Mouse (Mus musculus): ENCODE measurements around the gene Polr2h. TPM values are rescaled to one million over a fixed set of nuclear protein-coding genes. Genes with fewer than 3 reads are reported as not detected.

The Polr2h gene
- total and polyA plus RNA-seq, 3 experiments = 9.0 to 11.8 (median 9.0) TPM

DNA sequence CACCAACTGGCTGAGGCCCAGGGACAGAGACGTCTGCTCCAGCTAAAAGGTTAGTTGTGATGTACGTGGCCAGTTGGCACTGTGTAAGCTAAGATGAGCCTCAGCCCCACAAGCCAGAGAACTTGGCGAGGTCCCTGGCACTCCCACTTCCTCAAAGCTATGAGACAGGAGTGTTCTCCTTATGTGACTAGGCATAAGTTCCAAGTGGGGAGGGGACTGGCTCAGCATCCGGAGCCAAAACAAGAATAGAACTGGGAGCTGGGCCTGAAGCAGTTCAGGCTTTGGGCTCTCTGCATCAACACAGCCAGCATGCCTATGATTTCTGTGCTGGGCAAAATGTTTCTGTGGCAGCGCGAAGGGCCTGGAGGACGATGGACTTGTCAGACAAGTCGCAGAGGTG is 22.7 kb upstream of the Polr2h start:
- TF ChIP-seq EP300 (IDR thresholded peaks at IDR 0.05; ENCODE audit: insufficient read depth, low read depth, low read length) (no peak), CTCF (IDR thresholded peaks at IDR 0.05) (no peak), POLR2A (IDR thresholded peaks at IDR 0.05; ENCODE audit: insufficient read depth, low read depth, low read length) (peak; percentile 63)
- peak; percentile 58 to 67 for DNase-seq
- Histone ChIP-seq H3K27ac (peak overlapping the region; percentile 73), H3K4me3 (peak overlapping the region; percentile 48; the same call in 1 of the 2 replicates), H3K79me2 (replicated peaks; ENCODE audit: control insufficient read depth, insufficient read depth, low read length) (no peaks in the 10 kb centered on the region), H3K4me1 (ENCODE audit: control insufficient read depth, insufficient read depth, low read length) (peaks cover 16% of the 10 kb centered on the region), H3K36me3 (ENCODE audit: control insufficient read depth, insufficient read depth, low read length) (peaks cover 4% of the 10 kb centered on the region; the same call in 1 of the 2 replicates), H3K9ac (ENCODE audit: low read depth, low read length) (peak overlapping the region; percentile 37; the same call in 1 of the 2 replicates), H3K27me3 (ENCODE audit: control insufficient read depth, insufficient read depth, low read length) (no peaks in the 10 kb centered on the region)
- intact Hi-C loops (cut with DNase I) = no loop called here
- WGBS = 14% methylated on average over 8 of the region's 8 CpGs

DNA sequence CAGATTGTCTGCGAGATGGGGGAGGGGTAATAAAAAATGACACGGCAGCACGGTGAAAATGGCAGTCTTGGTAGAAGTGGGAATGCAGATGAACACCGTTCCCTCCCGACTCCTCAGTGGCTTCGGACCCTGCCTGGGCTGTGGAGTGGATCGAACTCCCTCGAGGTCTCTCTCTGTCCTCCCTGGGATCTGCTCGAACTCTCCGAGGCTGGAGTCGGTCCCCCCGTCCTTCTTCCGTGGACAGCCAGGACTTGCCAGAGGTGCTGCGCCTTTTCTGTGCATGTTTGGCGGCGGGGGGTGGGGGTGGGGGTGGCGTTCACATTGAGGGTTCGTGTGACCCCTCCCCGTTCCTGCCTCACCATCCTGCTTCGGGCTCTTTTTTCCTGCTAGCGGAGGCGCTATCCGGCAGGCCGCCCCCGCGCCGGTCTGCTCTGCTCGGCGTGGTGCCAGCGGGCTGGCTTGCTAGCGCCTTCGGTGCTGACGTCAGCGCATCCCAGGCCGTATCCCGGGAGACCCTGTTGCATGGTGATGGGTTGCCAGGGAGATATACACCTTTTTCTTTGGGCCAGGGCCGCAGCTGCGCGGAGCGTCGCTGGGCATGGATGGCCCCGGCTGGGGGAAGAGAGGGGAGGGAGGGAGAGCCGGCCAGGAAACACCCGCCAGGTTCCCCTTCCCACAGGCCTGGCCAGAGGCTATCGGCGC is 21.7 kb upstream of the Polr2h start:
- 3% methylated on average over 46 of the region's 46 CpGs for WGBS
- Histone ChIP-seq H3K36me3 (ENCODE audit: control insufficient read depth, insufficient read depth, low read length) (peaks cover 4% of the 10 kb centered on the region; the same call in 1 of the 2 replicates), H3K4me3 (peak overlapping the region; percentile 48), H3K4me1 (ENCODE audit: control insufficient read depth, insufficient read depth, low read length) (peaks cover 16% of the 10 kb centered on the region), H3K79me2 (replicated peaks; ENCODE audit: control insufficient read depth, insufficient read depth, low read length) (no peaks in the 10 kb centered on the region), H3K27ac (peak overlapping the region; percentile 73), H3K27me3 (ENCODE audit: control insufficient read depth, insufficient read depth, low read length) (no peaks in the 10 kb centered on the region), H3K9ac (ENCODE audit: low read depth, low read length) (peak overlapping the region; percentile 61)
- intact Hi-C loops (cut with DNase I) = no loop called here
- no peak for TF ChIP-seq EP300 (IDR thresholded peaks at IDR 0.05; ENCODE audit: insufficient read depth, low read depth, low read length)
- no peak for TF ChIP-seq POLR2A (IDR thresholded peaks at IDR 0.05; ENCODE audit: insufficient read depth, low read depth, low read length)
- no peak for TF ChIP-seq CTCF (IDR thresholded peaks at IDR 0.05)
- peak; percentile 89 to 90 for DNase-seq

DNA sequence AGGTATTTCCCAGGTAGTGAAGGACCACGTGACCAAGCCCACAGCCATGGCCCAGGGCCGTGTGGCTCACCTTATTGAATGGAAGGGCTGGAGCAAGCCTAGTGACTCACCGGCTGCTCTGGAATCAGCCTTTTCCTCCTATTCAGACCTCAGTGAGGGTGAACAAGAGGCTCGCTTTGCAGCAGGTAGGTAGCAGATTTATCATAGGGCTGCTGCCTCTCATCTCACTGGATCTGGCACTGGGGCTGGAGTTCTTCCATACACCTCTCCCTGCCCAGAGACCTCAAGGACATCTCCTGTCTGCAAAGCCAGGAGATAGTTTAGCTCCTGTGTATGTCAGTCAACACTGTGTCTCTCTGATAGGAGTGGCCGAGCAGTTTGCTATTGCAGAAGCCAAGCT is 18.2 kb upstream of the Polr2h start:
- peaks cover 4% of the 10 kb centered on the region; the same call in 1 of the 2 replicates for H3K36me3 ChIP-seq (ENCODE audit: control insufficient read depth, insufficient read depth, low read length)
- H3K27me3 ChIP-seq (ENCODE audit: control insufficient read depth, insufficient read depth, low read length) = no peaks in the 10 kb centered on the region
- no peak overlapping the region for H3K4me3 ChIP-seq
- 76% methylated on average over 5 of the region's 5 CpGs for WGBS
- DNase-seq = no peak
- TF ChIP-seq EP300 (IDR thresholded peaks at IDR 0.05; ENCODE audit: insufficient read depth, low read depth, low read length) = no peak
- no peak for TF ChIP-seq POLR2A (IDR thresholded peaks at IDR 0.05; ENCODE audit: insufficient read depth, low read depth, low read length)
- TF ChIP-seq CTCF (IDR thresholded peaks at IDR 0.05) = no peak
- H3K79me2 ChIP-seq (replicated peaks; ENCODE audit: control insufficient read depth, insufficient read depth, low read length) = no peaks in the 10 kb centered on the region
- no peak overlapping the region for H3K9ac ChIP-seq (ENCODE audit: low read depth, low read length)
- no peak overlapping the region for H3K27ac ChIP-seq
- intact Hi-C loops (cut with DNase I) = no loop called here
- H3K4me1 ChIP-seq (ENCODE audit: control insufficient read depth, insufficient read depth, low read length) = peaks cover 12% of the 10 kb centered on the region

DNA sequence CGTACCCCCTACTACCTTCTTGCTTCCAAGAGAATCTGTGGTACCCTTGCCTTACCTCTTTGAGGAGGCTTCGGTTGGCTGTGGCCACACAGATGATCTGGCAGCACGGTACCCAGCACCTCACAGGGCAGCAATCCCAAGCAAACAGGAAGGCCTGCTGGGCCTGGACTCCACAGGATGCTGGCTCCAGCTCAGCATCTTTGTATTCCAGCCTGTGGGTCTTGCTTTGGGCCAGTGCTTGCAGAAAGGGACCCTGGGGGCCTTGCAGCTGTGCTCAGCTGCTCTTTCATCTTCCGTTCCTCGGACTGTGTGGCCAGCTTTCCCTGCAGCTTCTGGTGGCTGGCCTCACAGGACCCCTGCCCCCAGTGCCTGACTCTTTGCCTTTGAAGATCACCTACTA is 17.4 kb upstream of the Polr2h start:
- TF ChIP-seq POLR2A (IDR thresholded peaks at IDR 0.05; ENCODE audit: insufficient read depth, low read depth, low read length) (no peak), CTCF (IDR thresholded peaks at IDR 0.05) (no peak), EP300 (IDR thresholded peaks at IDR 0.05; ENCODE audit: insufficient read depth, low read depth, low read length) (no peak)
- 54% methylated on average over 5 of the region's 5 CpGs for WGBS
- H3K4me1 ChIP-seq (ENCODE audit: control insufficient read depth, insufficient read depth, low read length) = peaks cover 6% of the 10 kb centered on the region
- no peak overlapping the region for H3K4me3 ChIP-seq
- H3K79me2 ChIP-seq (replicated peaks; ENCODE audit: control insufficient read depth, insufficient read depth, low read length) = no peaks in the 10 kb centered on the region
- DNase-seq = no peak
- H3K36me3 ChIP-seq (ENCODE audit: control insufficient read depth, insufficient read depth, low read length) = peaks cover 4% of the 10 kb centered on the region; the same call in 1 of the 2 replicates
- no peaks in the 10 kb centered on the region for H3K27me3 ChIP-seq (ENCODE audit: control insufficient read depth, insufficient read depth, low read length)
- no peak overlapping the region for H3K27ac ChIP-seq
- H3K9ac ChIP-seq (ENCODE audit: low read depth, low read length) = no peak overlapping the region
- intact Hi-C loops (cut with DNase I) = no loop called here

DNA sequence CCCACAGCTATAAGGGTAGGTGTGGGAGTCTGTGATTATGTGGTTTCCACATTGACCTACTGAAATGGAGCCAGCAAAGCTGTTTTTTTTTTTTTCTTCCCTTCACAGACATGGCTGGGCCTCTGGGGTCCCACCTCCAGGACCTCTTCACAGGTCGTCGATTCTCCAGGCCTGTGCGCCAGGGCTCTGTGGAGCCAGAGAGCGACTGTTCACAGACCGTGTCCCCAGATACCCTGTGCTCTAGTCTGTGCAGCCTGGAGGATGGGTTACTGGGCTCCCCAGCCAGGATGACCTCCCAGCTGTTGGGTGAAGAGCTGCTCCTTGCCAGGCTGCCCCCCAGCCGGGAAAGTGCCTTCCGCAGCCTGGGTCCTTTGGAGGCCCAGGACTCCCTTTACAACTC is 16.1 kb upstream of the Polr2h start:
- H3K9ac ChIP-seq (ENCODE audit: low read depth, low read length) = no peak overlapping the region
- no peaks in the 10 kb centered on the region for H3K36me3 ChIP-seq (ENCODE audit: control insufficient read depth, insufficient read depth, low read length)
- 78% methylated on average over 7 of the region's 7 CpGs for WGBS
- no peak for TF ChIP-seq EP300 (IDR thresholded peaks at IDR 0.05; ENCODE audit: insufficient read depth, low read depth, low read length)
- TF ChIP-seq POLR2A (IDR thresholded peaks at IDR 0.05; ENCODE audit: insufficient read depth, low read depth, low read length) = no peak
- no peak for TF ChIP-seq CTCF (IDR thresholded peaks at IDR 0.05)
- no peaks in the 10 kb centered on the region for H3K79me2 ChIP-seq (replicated peaks; ENCODE audit: control insufficient read depth, insufficient read depth, low read length)
- no peak overlapping the region for H3K27ac ChIP-seq
- intact Hi-C loops (cut with DNase I) = no loop called here
- DNase-seq = no peak
- no peaks in the 10 kb centered on the region for H3K27me3 ChIP-seq (ENCODE audit: control insufficient read depth, insufficient read depth, low read length)
- no peak overlapping the region for H3K4me3 ChIP-seq
- H3K4me1 ChIP-seq (ENCODE audit: control insufficient read depth, insufficient read depth, low read length) = no peaks in the 10 kb centered on the region
